Mouse (Mus musculus): ENCODE data around the gene Stx2. TPM values are rescaled to one million over a fixed set of nuclear protein-coding genes. Genes with fewer than 3 reads are reported as not detected.

The Stx2 gene
- polyA plus RNA-seq (2021; fragmentation: Nextera tagmentation): 2.8 and 3.1 TPM in 2 replicates
- long read RNA-seq, experiment 1: 0 reads
- long read RNA-seq, experiment 2, partial matches to known transcripts: 0 of 12 reads
- long read RNA-seq, experiment 2, other reads (novel, unspliced or antisense): 7 of 12 reads

GRCm38 (mm10) chr5:129008412-129008826, at the start of gene Stx2:
TSS of gene Stx2 (minus strand) at chr5:129008574.

GRCm38 (mm10) chr5:129019497-129020299, 11.3 kb upstream of the Stx2 start, which contains the start of gene Ran:
TSS of gene Ran (plus strand) at chr5:129020069.

GRCm38 (mm10) chr5:128953278-128954070, 54.9 kb downstream of the Stx2 start, which contains the start of gene Rimbp2:
TSS of gene Rimbp2 (minus strand) at chr5:128953486.

Other genes with a start within 250 kb of the Stx2 start
- gene Rimbp2, start 55.1 kb downstream of the Stx2 start, polyA plus RNA-seq (2021; fragmentation: Nextera tagmentation): 3.3 and 3.8 TPM in 2 replicates
- gene Ran, start 11.5 kb upstream of the Stx2 start, polyA plus RNA-seq (2021; fragmentation: Nextera tagmentation): 282 and 291 TPM in 2 replicates
- 1.0 and 1.1 TPM in 2 replicates for gene Adgrd1, start 88.2 kb upstream of the Stx2 start, polyA plus RNA-seq (2021; fragmentation: Nextera tagmentation)

All from layer of hippocampus, adult 6 months (tissue).